Mouse (Mus musculus) gonadal fat pad, adult 2 months (tissue): ENCODE results near the gene Chga. TPM values are rescaled to one million over a fixed set of nuclear protein-coding genes. Genes with fewer than 3 reads are reported as not detected.

Experiments used
- DNase-seq: peaks from one replicate; pipeline ENCODE4 v3.0.0-alpha.2; 2012; ENCODE audit warnings: low read depth
- polyA plus RNA-seq: library from polyadenylated mRNA; depleted of rRNA; stranded (reverse); fragments of >200 nt; gene quantifications from 2 replicates; pipeline ENCODE4 v1.2.3, GENCODE M21; 2012; rRNA removed

Chga gene
- 0.19 and 0.26 TPM in 2 replicates for polyA plus RNA-seq

DNA sequence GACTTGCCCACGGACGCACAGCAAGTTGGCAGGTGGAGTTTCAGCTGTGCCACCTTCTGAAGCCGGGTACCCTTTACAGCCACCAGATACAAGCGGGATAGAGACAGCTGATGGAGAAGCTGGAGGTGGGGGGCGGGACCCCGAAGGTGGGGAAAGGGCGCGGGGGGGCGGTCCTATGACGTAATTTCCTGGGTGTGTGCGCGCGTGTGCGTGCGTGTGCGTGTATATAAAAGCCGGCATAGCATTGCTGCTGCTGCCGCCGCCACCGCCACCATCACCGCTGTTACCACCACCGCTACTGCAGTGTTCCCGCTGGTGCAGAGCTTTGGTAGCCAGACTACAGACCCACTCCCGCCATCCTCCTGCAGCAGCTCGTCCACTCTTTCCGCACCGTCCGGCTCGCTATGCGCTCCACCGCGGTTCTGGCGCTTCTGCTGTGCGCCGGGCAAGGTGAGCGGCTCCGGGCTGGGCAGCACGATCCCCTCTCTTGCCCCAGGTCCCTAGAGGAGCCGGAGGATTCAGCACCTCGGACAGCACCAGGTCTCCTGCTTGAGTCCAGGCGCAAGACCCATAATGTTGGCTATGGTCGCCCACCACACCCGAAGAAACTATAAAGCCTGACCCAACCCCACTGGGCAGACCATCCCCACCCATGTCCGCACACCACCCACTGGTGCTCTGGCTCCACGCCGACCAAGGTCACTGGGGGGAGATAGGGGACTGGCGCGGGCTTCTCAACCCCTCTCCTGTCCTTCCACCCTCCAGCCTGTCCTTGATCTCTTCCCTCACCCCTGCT, at the start of gene Chga:
Gene Chga, plus strand, starts transcription at position 249 of the 796 bp plus-strand sequence.
- no peak for DNase-seq

DNA sequence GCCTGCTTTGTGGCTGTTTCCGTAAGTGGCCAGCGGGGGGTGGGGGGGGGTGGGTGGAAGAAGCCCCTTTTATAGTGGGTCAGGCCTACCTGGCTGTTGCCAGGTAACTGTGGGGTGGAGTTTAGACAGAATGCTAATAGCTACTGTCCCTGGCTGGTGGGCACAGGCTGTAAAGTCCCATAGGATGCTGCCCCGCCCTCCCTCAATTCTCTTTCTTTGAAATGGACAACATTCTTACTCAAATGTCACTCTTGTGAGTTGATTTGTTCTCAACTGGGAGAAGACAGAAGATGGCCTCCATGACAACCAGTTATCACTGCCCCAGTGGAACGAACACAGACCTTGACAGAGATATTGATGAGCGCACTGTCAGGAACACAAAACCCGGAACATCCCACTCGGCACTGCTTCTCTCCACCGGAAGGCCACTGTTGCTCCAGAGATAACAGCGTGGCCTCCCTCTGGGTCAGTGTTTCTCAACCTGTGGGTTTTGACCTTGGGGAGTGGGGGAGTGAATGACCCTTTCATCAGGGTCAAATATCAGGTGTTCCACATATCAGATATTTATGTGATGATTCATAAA, 49.5 kb upstream of the Chga start:
- no peak for DNase-seq

GRCm38 (mm10) chr12:102505949-102506348, 48.8 kb upstream of the Chga start:
- DNase-seq = no peak

DNA sequence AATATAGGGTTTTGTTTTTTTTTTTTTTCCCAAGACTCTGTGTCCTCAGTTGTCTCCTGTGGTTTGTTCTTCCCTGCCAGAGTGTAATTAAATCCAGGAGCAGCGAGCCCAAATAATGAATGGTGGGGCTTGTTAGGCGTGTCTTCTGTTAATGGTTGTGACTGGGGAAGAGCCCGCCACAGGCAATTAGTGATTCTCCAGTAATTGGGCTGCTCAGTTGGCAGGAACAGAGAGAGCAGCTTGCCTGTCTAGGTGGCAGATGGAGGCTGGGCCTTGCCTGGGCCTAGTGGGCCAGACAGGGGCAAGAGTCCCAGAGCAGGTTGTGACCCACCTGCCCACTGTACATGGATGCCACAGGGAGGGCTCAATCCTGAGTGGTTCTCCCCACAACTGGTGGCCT, 43.4 kb upstream of the Chga start:
- no peak for DNase-seq

DNA sequence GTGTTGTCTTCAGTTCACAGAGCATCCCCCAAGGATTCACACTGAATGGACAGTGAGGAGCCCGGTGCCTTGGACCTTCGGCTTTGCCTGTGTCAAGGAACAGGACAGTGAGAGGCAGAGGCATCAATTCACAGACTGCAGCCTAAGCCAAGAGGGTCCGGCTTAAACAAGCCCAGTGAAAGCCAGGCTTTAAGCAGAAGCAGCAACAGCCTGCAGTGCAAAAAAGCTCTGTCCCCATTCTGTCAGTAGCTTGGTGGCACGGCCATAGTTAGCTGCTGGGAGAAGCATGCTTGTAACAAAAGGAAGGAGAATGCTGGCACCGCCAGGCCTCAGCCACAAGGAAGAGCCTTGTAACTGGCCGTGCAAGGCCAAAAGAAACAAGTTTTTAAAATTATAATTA, 40.6 kb upstream of the Chga start:
- no peak for DNase-seq

DNA sequence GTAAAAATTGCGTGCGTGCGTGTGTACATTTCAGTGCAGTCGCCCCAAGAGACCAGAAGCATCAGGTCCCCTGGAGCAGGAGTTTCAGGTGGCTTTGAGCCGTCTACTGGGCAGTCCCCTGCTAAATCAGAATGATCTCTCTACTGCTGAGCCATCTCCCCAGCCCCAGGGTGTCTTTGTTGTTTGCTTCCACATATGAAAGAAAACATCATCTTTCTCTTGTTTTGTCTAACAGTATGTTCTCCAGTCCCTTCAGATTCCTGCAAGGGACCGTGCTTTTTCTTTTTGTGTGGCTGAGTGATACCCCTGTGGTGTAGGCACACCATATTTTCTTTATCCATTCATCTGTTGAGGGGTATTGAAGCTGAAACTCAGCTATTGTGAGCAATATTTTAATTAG, 40.0 kb upstream of the Chga start:
- DNase-seq = no peak

DNA sequence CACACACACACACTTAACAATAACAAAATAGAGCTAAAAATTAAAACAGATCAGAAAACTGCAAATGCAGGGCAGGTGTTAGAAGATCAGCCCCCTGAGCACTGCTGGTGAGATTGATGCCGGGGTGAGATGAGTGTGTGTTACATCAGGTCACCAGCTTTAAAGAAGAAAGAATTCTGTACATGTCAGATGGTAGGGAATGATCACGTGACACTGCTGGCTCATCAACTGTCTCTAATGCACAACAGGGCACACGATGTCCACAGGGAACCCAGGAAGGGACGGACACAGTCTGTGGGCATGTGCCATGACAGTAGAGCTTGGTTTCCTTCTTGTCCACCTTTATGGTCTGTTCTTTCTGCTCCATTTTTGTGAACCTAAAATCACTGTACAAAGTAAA, 38.6 kb upstream of the Chga start:
- DNase-seq = no peak

DNA sequence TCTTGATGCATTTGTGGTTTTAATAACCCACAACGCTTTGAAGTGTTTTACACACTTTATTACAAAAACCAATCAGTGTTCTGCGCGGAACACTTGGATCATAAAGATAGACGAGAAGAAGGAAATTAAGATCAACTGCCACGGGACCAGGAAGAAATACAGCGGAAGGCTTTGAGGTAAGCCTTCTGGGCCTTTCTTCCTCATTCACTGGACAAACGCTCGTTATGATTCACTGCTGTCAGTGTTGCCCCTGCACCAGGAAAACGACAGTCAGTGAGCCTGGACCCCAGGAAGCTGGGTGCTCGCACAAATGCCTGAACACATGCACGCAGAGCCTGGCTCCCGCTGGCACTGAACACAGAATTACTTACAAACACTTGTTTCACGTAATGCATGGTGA, 37.1 kb upstream of the Chga start:
- DNase-seq = no peak

GRCm38 (mm10) chr12:102519929-102520720, 34.6 kb upstream of the Chga start:
- DNase-seq = no peak

GRCm38 (mm10) chr12:102521777-102522319, 32.9 kb upstream of the Chga start:
- no peak for DNase-seq

DNA sequence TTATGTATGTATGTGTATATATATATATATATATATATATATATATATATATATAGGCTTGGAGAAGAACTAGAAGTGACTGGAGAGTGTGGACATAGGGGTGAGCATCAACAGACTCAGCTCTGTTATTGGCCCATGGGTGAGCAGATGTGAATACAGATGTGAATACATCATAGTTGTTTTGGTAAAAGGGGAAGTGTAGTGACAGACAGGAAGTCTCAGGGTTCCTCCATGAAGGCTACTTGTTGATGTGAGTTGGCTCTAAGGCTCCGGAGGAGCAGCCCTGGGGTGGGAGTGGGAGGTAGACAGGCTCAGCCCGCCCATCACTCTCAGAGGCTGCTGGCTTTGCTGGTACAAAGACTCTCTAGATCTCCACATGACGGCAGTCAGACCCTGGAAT, 30.6 kb upstream of the Chga start:
- DNase-seq = no peak

DNA sequence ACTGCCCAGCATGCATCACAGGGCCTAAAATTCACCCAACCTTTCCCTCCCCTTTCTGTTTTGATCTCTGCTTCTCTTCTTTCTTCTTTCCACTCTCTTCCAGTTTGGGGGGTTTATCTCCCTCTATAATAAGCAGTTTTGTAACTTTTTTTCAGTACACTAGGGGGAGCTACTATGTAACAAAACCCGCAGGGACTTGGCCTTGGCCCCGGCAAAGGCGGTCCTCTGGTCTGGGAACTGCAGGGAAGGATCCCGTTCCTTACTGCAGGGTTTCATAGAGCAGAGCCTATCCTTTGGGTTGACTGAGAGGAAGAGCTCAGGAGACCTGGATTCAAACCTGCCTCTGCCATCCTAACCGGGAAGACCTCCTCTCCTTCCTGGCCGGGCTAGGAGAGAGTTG, 30.0 kb upstream of the Chga start:
- DNase-seq = no peak

GRCm38 (mm10) chr12:102527989-102528388, 26.8 kb upstream of the Chga start:
- DNase-seq = no peak

DNA sequence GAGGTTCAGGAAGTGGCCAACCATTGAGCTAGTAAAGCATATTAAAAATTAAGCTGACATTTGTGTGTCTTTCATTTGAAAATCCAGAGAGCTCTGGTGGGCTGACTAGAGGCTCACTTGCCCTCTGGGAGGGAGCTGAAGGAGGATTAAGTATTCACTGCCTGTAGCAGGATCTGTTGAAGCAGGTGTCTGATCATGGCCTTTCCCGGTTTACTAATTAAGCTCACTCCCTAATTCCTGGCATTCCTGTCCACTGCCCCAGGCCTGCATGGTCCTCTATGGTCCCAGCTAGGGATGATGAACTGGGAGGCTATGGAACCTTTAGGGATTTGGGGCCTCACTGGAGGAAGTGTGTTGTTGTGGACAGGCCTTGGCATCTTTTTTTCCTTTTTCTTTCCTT, 19.0 kb upstream of the Chga start:
- no peak for DNase-seq

DNA sequence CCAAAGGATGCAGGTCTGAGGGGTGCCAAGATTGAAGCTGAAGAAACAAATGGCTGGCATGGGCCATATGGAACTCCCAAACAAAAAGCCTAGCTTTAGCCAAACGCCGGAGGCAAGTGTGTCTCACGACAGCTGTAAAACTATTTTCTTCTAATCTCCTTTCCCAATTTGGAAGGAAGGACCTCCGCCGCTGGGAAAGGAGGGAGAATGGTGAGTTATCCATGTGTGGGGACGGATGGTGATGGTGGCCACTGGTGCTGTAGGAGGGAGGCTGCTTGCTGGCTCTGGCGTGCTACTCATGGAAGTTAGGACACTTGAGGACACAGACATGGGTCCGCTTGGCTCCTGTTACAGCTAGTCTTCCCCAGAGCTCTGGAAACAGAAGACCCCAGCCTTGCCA, 14.5 kb upstream of the Chga start:
- DNase-seq = no peak

DNA sequence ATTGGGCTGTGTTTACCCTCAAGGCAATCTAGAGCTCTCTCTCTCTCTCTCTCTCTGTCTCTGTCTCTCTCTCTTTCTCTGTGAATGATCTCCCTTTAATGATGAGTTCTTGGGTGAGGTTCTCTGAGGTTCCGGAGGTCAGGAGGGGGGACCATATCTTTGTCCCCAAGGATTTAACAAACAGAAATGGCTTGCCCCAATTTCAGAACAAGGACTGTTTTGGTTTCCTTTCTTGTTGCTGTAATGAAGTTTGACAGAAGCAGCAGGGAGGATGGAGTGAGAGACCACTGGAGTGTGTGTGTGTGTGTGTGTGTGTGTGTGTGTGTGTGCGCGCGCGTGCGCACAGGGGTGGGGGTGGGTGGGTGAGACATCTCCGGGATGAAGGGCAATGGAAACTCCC, 13.6 kb upstream of the Chga start:
- no peak for DNase-seq

GRCm38 (mm10) chr12:102545122-102545521, 9.6 kb upstream of the Chga start:
- DNase-seq = no peak

GRCm38 (mm10) chr12:102550529-102550928, 4.2 kb upstream of the Chga start:
- DNase-seq = no peak

DNA sequence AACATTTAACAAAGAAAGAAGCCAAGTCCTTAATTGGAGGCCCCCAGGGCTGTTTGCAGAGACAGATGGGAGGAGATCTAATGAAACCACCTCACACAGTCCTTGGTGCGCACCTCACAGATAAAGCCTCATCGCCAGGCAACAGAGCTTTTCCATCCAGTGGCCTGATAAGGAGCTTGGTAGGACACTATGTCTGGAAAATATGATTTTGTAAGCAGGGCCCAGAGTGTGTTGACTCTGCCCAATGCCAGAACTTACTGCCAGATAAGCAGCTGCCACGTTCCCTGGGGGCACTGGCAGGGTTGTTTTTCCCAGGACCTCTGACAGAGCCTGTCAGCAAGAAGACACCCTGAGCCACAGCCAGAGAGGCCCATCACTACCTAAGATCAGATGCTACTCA, 3.6 kb upstream of the Chga start:
- DNase-seq = no peak

- no peak for DNase-seq
These were observed 2.8 kb upstream of the Chga start for GRCm38 (mm10) chr12:102552001-102552400.

DNA sequence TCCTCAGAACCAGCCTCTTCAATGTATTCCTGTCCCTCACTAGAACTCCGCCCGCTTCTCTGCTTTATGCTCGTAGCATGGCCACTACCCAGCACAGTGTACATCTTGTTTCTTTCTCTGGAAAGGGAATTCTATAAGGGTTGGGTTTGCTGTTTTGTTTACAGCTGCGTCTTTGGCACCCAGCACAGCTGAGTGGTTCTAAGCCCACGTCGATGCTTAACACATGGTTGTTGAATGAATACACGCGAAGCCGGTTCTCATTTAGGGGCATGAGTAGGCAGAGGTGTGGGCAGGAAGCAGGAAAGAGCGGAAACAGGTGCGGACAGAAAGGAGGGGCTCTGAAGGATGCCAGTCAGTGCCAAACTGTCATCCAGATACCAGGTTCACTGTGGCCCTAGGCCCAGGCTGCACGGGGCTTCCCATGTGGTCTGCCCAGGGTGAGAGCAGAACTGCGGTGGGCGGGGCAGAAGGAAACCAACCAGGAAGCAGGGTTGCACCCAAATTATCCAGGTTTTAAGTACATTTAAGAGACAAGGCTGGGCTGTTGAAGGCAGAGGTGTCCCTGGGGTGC, 979 bp upstream of the Chga start:
- DNase-seq = no peak

DNA sequence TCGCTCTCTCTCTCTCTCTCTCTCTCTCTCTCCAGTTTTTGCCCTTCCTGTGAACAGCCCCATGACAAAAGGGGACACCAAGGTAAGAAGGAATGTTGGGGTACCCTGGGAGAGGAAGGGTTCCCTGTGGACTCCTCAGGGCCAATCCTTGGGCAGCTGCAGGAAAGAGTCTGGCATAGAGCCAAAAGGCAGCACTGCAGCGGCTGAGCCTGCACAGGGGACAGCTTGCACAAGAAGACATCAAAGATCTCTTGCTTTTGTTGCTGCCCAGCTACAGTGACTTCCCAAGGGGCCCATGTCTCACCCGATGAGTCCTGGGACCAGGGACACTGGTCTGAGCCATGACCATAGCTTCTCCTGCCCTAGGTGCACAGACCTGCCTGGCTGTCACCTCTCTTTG, 1.1 kb downstream of the Chga start:
- DNase-seq = no peak
